Mouse (Mus musculus): ENCODE data around the gene Fpgs. TPM values are rescaled to one million over a fixed set of nuclear protein-coding genes. Genes with fewer than 3 reads are reported as not detected.

Fpgs gene
- total and polyA plus RNA-seq, 3 experiments = 40.0 to 73.9 TPM; not detected in 1

GRCm38 (mm10) chr2:32712586-32712933 is 8.6 kb upstream of the Fpgs start:
- no peaks in the 10 kb centered on the region for H3K27me3 ChIP-seq (ENCODE audit: control insufficient read depth in 1 of 2, insufficient read depth in 2 of 2, low read length in 2 of 2)
- peak overlapping the region; percentile 95 for H3K9ac ChIP-seq (ENCODE audit: control insufficient read depth, low read depth, low read length, poor library complexity, severe bottlenecking)
- peak; percentile 94 for DNase-seq (ENCODE audit: low read depth, low spot score)
- peak overlapping the region; percentile 79 for H3K27ac ChIP-seq (ENCODE audit: control insufficient read depth, low read depth, low read length)
- no peaks in the 10 kb centered on the region for H3K9me3 ChIP-seq (replicated peaks; ENCODE audit: insufficient read depth, low read length)
- H3K36me3 ChIP-seq (ENCODE audit: control insufficient read depth in 1 of 2, insufficient read depth in 2 of 2, low read length in 2 of 2) = peaks cover 5 to 34% of the 10 kb centered on the region in 2 experiments
- H3K4me3 ChIP-seq (ENCODE audit: control insufficient read depth in 1 of 2, insufficient read depth in 1 of 2, low read depth in 2 of 2, low read length in 2 of 2) = peak overlapping the region; percentile 98 to 99
- H3K4me1 ChIP-seq (ENCODE audit: control insufficient read depth in 1 of 2, insufficient read depth in 2 of 2, low read length in 2 of 2) = peaks cover 14 to 33% of the 10 kb centered on the region in 2 experiments
- peaks cover 34% of the 10 kb centered on the region for H3K79me2 ChIP-seq (ENCODE audit: control insufficient read depth, insufficient read depth, low read length, poor library complexity)
- TF ChIP-seq TBP (IDR thresholded peaks at IDR 0.05; ENCODE audit: low read depth, low read length) = no peak
- TF ChIP-seq ZKSCAN1 (IDR thresholded peaks at IDR 0.05; ENCODE audit: low read depth, low read length) = no peak
- no peak for TF ChIP-seq CHD2 (IDR thresholded peaks at IDR 0.05; ENCODE audit: low read length)
- TF ChIP-seq MAFK (IDR thresholded peaks at IDR 0.05; ENCODE audit: borderline replicate concordance, low read depth, low read length) = no peak
- no peak for TF ChIP-seq BHLHE40 (IDR thresholded peaks at IDR 0.05; ENCODE audit: borderline replicate concordance, low read depth, low read length)
- TF ChIP-seq GATA1 (IDR thresholded peaks at IDR 0.05; ENCODE audit: low read depth, low read length) = no peak
- no peak for TF ChIP-seq UBTF (IDR thresholded peaks at IDR 0.05; ENCODE audit: borderline replicate concordance, insufficient read depth, low read depth, low read length)
- peak; percentile 97 for TF ChIP-seq ELF1 (IDR thresholded peaks at IDR 0.05; ENCODE audit: low read depth, low read length)
- TF ChIP-seq ZC3H11A (IDR thresholded peaks at IDR 0.05; ENCODE audit: low read depth, low read length) = no peak
- TF ChIP-seq TAL1 (IDR thresholded peaks at IDR 0.05; ENCODE audit: low read length) = no peak
- TF ChIP-seq POLR2A (IDR thresholded peaks at IDR 0.05; ENCODE audit: control insufficient read depth in 1 of 2, insufficient read depth in 1 of 2, low read depth in 1 of 2, low read length in 2 of 2, poor library complexity in 1 of 2) = peak in 1 of 2 experiments; percentile 59; a peak in 2 of 4 replicates
- peak; percentile 49; the same call in 1 of the 2 replicates for TF ChIP-seq TCF12 (IDR thresholded peaks at IDR 0.05; ENCODE audit: low read depth, low read length)
- TF ChIP-seq RAD21 (IDR thresholded peaks at IDR 0.05; ENCODE audit: low read depth, low read length) = no peak
- TF ChIP-seq MAX (IDR thresholded peaks at IDR 0.05; ENCODE audit: low read length) = no peak
- TF ChIP-seq RCOR1 (IDR thresholded peaks at IDR 0.05; ENCODE audit: low read depth, low read length) = 0 out of 2 replicates have a peak, but pooled peaks have one; percentile 12
- no peak for TF ChIP-seq SMC3 (IDR thresholded peaks at IDR 0.05; ENCODE audit: low read depth, low read length)
- peak; percentile 93 for TF ChIP-seq KAT2A (conservative IDR thresholded peaks at IDR 0.05; ENCODE audit: low read depth, low read length)
- TF ChIP-seq HCFC1 (IDR thresholded peaks at IDR 0.05; ENCODE audit: low read depth, low read length) = peak; percentile 92
- TF ChIP-seq CTCF (IDR thresholded peaks at IDR 0.05 in 2 of 3, conservative IDR thresholded peaks at IDR 0.05 in 1 of 3; ENCODE audit: control insufficient read depth in 1 of 3, insufficient read depth in 1 of 3, low read depth in 2 of 3, low read length in 3 of 3, poor library complexity in 1 of 3, severe bottlenecking in 1 of 3) = no peak
- no peak for TF ChIP-seq EP300 (IDR thresholded peaks at IDR 0.05; ENCODE audit: low read depth in 1 of 2, low read length in 2 of 2)
- 0 out of 2 replicates have a peak, but pooled peaks have one; percentile 34 for TF ChIP-seq MAZ (IDR thresholded peaks at IDR 0.05; ENCODE audit: low read depth, low read length)
- TF ChIP-seq E2F4 (IDR thresholded peaks at IDR 0.05; ENCODE audit: borderline replicate concordance, low read depth, low read length) = no peak
- TF ChIP-seq ETS1 (IDR thresholded peaks at IDR 0.05; ENCODE audit: low read depth, low read length) = no peak
- peak; percentile 69 for TF ChIP-seq USF1 (IDR thresholded peaks at IDR 0.05; ENCODE audit: low read depth, low read length)
- TF ChIP-seq CHD1 (IDR thresholded peaks at IDR 0.05; ENCODE audit: low read depth, low read length) = no peak
- no peak for TF ChIP-seq MYB (IDR thresholded peaks at IDR 0.05; ENCODE audit: low read depth, low read length)
- TF ChIP-seq MEF2A (IDR thresholded peaks at IDR 0.05; ENCODE audit: extremely low read depth, insufficient replicate concordance, low read depth, low read length, poor library complexity, severe bottlenecking) = no peak
- no peak for TF ChIP-seq POLR2AphosphoS5 (IDR thresholded peaks at IDR 0.05; ENCODE audit: borderline replicate concordance, low read depth, low read length)
- peak; percentile 61; the same call in 1 of the 2 replicates for TF ChIP-seq NELFE (IDR thresholded peaks at IDR 0.05; ENCODE audit: low read depth, low read length)
- TF ChIP-seq ZNF384 (IDR thresholded peaks at IDR 0.05; ENCODE audit: low read depth, low read length) = no peak
- no peak for TF ChIP-seq GABPA (IDR thresholded peaks at IDR 0.05; ENCODE audit: low read depth, low read length)
- TF ChIP-seq ZMIZ1 (IDR thresholded peaks at IDR 0.05; ENCODE audit: low read depth, low read length) = no peak
- TF ChIP-seq MYC (IDR thresholded peaks at IDR 0.05; ENCODE audit: low read depth, low read length) = no peak
- no peak for TF ChIP-seq JUND (IDR thresholded peaks at IDR 0.05; ENCODE audit: low read depth, low read length)
- TF ChIP-seq NRF1 (IDR thresholded peaks at IDR 0.05; ENCODE audit: insufficient read depth, low read depth, low read length, poor library complexity, severe bottlenecking) = no peak
- TF ChIP-seq POLR2AphosphoS2 (IDR thresholded peaks at IDR 0.05; ENCODE audit: low read length) = no peak
- peak; percentile 72; the same call in 1 of the 2 replicates for TF ChIP-seq MXI1 (IDR thresholded peaks at IDR 0.05; ENCODE audit: low read depth, low read length)
- TF ChIP-seq USF2 (IDR thresholded peaks at IDR 0.05; ENCODE audit: borderline replicate concordance in 1 of 2, insufficient read depth in 1 of 2, low read depth in 1 of 2, low read length in 2 of 2) = no peak

Measured in MEL (cell line).